Mouse (Mus musculus): ENCODE measurements around the gene Elp5. TPM values are rescaled to one million over a fixed set of nuclear protein-coding genes. Genes with fewer than 3 reads are reported as not detected.
"Not testable (repeated sequence)": the region's sequence is repeated elsewhere in the genome, so short reads cannot be mapped to it uniquely, and the experiment has no call there.

Gene Elp5
- total RNA-seq, 2 experiments from 2014 or later: 62.7 to 81.3 TPM

GRCm38 (mm10) chr11:70016177-70016576 lies 33.9 kb upstream of the Elp5 start:
- DNase-seq (ENCODE audit: low spot score in 2 of 2): not testable (repeated sequence)

DNA sequence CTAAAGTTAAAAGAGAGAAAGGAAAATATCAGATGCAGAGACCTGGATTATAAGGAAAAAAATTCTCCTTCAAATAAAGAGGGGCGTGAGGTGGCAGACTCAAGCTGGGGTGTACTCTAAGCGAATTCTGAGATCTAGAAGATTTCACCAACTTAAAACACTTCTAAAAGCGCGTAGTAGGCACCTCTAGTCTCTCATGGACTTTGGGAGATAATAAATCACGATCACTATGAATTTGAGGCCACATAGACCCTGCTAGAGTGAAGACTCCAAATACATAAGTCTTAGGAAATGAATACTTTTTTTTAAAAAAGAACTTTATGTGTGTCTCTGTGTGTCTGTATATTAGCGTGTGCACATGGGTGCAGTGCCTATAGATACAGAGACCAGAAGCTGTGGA lies 33.4 kb upstream of the Elp5 start:
- no peak for DNase-seq (ENCODE audit: low spot score in 2 of 2)

DNA sequence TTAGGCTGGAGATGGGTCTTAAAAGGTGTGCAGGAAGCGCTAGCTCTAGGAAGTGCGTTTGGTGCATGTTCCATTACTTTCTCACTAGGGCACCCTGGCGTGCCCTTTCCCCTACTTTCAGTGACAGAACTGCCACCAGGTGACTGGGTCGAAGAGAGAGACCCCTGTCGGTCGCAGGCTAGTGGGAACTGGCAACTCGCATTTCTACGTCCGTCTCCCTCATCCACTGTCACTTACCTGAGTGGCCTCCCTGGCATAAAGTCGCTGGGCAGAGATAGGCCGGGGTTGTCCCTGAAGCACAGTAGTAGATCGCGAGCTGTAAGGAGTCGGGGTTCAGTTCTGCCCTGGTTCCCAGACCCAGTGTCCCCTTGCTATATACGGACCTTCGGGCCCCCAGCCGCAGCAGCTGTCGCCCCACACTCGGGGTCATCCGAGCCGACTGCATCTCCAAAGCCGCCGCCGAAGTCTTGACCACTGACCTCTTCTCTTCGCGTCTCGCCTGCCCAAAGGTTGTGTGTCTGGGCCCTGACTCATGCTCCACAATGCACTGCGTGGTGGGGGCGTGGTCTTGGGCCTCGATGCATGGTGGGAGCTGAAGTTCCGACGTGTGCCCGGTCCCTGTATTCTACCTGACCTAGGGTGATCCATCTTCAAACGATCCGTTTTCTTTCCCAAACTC lies 32.7 kb upstream of the Elp5 start, which contains the start of gene Acadvl:
TSS of gene Acadvl (minus strand) at position 532 of the 679 bp plus-strand sequence.
- DNase-seq (ENCODE audit: low spot score in 2 of 2): peak; percentile 86 to 88

GRCm38 (mm10) chr11:70014051-70014450 lies 31.7 kb upstream of the Elp5 start:
- peak in 1 of 2 experiments; percentile 18 for DNase-seq (ENCODE audit: low spot score in 2 of 2)

DNA sequence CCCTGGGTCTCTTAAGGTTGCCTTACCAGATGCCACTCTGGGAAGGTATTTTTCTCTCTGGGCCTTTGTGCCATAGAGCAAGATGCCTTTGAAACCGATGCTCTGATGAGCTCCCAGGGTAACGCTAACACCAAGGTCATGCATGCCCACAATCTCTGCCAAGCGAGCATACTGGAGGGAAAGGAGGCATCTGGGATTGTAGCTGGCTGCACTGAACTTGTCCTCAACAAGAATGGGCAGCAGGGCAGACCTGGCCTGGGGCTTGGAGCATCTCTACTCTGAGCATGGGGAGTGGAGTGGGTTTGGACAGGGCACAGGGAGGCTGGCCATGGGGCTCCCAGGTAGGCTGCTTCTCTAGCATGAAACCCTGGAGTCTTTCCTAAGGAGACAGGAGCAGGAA lies 31.1 kb upstream of the Elp5 start:
- peak in 1 of 2 experiments; percentile 23 for DNase-seq (ENCODE audit: low spot score in 2 of 2)

- no peak for DNase-seq (ENCODE audit: low spot score in 2 of 2)
Observed at GRCm38 (mm10) chr11:70012931-70013330, 30.6 kb upstream of the Elp5 start.

GRCm38 (mm10) chr11:70010961-70011360 lies 28.6 kb upstream of the Elp5 start:
- peak in 1 of 2 experiments; percentile 20 for DNase-seq (ENCODE audit: low spot score in 2 of 2)

DNA sequence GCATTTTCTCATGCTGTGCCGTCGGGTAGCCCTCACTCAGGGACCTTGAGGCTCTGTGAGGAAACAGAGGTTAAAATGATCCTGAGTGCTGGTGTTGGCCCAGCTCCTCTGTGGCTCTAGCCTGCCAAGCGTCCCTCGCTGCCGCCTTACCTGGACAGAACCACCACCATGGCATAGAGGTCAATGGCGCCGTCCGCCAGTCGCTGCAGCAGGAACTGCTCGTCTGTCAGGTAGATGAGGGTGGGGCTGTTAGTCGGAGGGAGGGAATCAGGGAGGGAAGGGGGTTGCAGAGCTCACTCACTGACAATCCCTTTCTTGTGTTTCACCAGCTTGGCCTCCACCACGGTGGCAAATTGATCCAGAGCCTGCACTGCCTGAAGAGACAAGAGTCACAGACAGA lies 28.2 kb upstream of the Elp5 start:
- DNase-seq (ENCODE audit: low spot score in 2 of 2): no peak

DNA sequence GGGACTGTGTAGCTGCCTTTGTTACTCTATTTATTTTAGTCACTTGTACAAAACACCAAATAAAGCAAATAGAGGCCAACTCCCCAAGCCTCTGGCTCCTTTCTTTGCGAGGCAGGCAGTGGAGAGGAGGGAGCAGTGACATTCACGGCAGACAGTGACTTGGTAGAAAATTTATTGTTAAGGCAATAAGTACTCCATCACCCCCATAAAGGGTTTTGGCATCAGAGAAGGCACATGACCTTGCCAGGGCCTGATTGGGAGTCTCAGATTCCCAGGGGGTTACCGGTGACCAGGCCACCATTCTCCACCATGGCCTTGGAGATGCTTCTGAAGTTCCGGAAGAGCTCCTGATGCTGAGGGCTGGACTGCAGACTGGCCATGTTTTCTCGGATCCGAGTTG lies 27.7 kb upstream of the Elp5 start:
- no peak for DNase-seq (ENCODE audit: low spot score in 2 of 2)

GRCm38 (mm10) chr11:70005521-70005920 lies 23.2 kb upstream of the Elp5 start:
- no peak for DNase-seq (ENCODE audit: low spot score in 2 of 2)

- no peak for DNase-seq (ENCODE audit: low spot score in 2 of 2)
Observed at GRCm38 (mm10) chr11:70002471-70002870, 20.2 kb upstream of the Elp5 start.

DNA sequence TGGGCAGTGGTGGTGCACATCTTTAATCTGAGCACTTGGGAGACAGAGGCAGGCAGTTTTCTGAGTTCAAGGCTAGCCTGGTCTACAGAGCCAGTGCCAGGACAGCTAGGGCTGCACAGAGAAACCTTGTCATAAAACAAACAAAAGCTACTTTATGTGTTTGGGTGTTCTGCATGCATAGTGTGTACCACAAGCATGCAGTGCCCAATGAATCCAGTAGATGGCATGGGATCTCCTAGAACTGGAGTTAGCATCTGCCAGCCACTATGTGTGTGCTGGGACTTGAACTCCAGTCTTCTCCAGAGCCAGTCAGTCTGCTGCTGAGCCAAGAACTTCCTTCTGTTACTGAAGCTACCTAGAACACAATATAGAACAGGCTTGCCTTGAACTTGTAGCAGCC lies 19.5 kb upstream of the Elp5 start:
- no peak for DNase-seq (ENCODE audit: low spot score in 2 of 2)

DNA sequence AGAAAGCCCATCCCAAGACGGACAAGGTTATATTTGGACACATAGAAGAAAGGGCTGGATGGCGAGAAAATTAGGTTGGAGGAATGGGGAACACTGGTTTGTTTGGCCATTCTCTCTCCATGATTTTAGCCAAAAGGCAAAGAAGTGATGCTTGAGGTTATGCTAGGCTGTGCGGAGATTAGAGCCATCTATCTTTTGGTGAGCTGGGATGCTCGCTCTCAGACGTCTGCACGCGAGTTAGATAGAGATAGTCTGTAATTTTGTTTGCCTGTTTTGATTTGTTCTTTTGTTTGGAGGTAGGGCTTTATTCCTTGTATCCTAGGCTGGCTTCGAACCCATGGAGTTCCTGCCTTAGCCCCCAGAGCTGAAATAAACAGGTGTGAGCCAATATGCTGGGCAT lies 18.8 kb upstream of the Elp5 start:
- no peak for DNase-seq (ENCODE audit: low spot score in 2 of 2)

DNA sequence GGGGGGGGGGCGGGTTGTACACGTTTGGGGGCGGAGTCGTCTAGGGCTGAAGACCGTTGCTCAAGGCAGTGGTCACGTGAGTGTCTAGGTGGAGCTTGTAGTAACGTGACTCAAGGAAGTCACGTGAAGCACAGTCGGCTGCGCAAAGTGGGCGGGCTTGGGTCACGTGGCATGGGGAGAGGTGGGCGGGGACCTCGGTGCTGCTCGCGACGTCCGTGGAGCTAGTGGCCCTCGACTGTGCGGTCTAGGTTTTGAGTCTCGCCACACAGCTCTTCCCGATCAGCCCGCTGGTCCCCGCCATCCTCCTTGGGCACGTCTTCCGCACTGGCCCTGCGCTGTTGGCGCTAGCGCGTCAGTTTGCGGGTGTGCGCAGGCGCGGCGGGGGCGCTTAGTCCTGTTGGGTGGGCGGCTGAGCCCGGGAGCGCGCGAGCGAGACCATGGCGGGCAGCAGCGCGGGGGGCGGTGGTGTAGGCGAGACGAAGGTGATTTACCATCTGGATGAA lies 18.1 kb upstream of the Elp5 start, which contains the start of gene Dvl2:
TSS of gene Dvl2 (plus strand) at position 200 of the 503 bp plus-strand sequence.
- DNase-seq (ENCODE audit: low spot score in 2 of 2): peak; percentile 80 to 81

- no peak for DNase-seq (ENCODE audit: low spot score in 2 of 2)
Observed at GRCm38 (mm10) chr11:69999666-70000065, 17.3 kb upstream of the Elp5 start.

- no peak for DNase-seq (ENCODE audit: low spot score in 2 of 2)
Observed at GRCm38 (mm10) chr11:69998567-69999491, 16.5 kb upstream of the Elp5 start.

GRCm38 (mm10) chr11:69997070-69997509 lies 14.8 kb upstream of the Elp5 start:
- DNase-seq (ENCODE audit: low spot score in 2 of 2): peak; percentile 93

GRCm38 (mm10) chr11:69996161-69997061 lies 14.1 kb upstream of the Elp5 start:
- peak; percentile 58 to 64 for DNase-seq (ENCODE audit: low spot score in 2 of 2)

- DNase-seq (ENCODE audit: low spot score in 2 of 2): peak; percentile 93 to 94
Observed at GRCm38 (mm10) chr11:69995391-69995960, 13.2 kb upstream of the Elp5 start, which contains the start of gene Phf23. Gene Phf23 (plus strand): TSS chr11:69995777.

- DNase-seq (ENCODE audit: low spot score in 2 of 2): no peak
Observed at GRCm38 (mm10) chr11:69994401-69995090, 12.2 kb upstream of the Elp5 start.
